Mouse (Mus musculus): Measurements from ENCODE around the gene Cdc14a. TPM values are rescaled to one million over a fixed set of nuclear protein-coding genes. Genes with fewer than 3 reads are reported as not detected.

The Cdc14a gene
- polyA plus RNA-seq, 1 experiment from 2014 or later = 16.0 TPM

GRCm38 (mm10) chr3:116327616-116328004 lies 96.2 kb downstream of the Cdc14a start:
- Histone ChIP-seq H3K36me3 (peaks cover 7% of the 10 kb centered on the region; the same call in 1 of the 2 replicates), H3K4me3 (replicated peaks) (no peak overlapping the region), H3K9me3 (no peaks in the 10 kb centered on the region), H3K4me2 (peak overlapping the region; percentile 55; the same call in 1 of the 2 replicates), H3K27ac (no peak overlapping the region), H3K27me3 (no peaks in the 10 kb centered on the region), H3K9ac (replicated peaks) (no peak overlapping the region), H3K4me1 (replicated peaks) (peaks cover 14% of the 10 kb centered on the region; the same call in 1 of the 2 replicates)
- no peak for ATAC-seq (ENCODE audit: insufficient number of reproducible peaks, insufficient read depth, low FRiP score, low TSS enrichment, low read depth)
- WGBS = 53% methylated on average over 10 of the region's 10 CpGs

- peaks cover 14% of the 10 kb centered on the region; the same call in 1 of the 2 replicates for H3K4me1 ChIP-seq (replicated peaks)
- 0 out of 2 replicates have a peak overlapping the region, but pooled peaks have one; percentile 31 for H3K9ac ChIP-seq (replicated peaks)
- H3K27ac ChIP-seq = no peak overlapping the region
- WGBS = 8% methylated on average over 23 of the region's 23 CpGs
- H3K36me3 ChIP-seq = peaks cover 10% of the 10 kb centered on the region; the same call in 1 of the 2 replicates
- no peaks in the 10 kb centered on the region for H3K9me3 ChIP-seq
- H3K4me3 ChIP-seq (replicated peaks) = peak overlapping the region; percentile 16; the same call in 1 of the 2 replicates
- no peaks in the 10 kb centered on the region for H3K27me3 ChIP-seq
- no peak for ATAC-seq (ENCODE audit: insufficient number of reproducible peaks, insufficient read depth, low FRiP score, low TSS enrichment, low read depth)
- peak overlapping the region; percentile 55 for H3K4me2 ChIP-seq
Observed at GRCm38 (mm10) chr3:116327001-116327615, 96.7 kb downstream of the Cdc14a start.

- H3K9ac ChIP-seq (replicated peaks) = no peak overlapping the region
- H3K4me3 ChIP-seq (replicated peaks) = no peak overlapping the region
- ATAC-seq (ENCODE audit: insufficient number of reproducible peaks, insufficient read depth, low FRiP score, low TSS enrichment, low read depth) = no peak
- no peaks in the 10 kb centered on the region for H3K27me3 ChIP-seq
- H3K36me3 ChIP-seq = peaks cover 13% of the 10 kb centered on the region; the same call in 1 of the 2 replicates
- H3K4me2 ChIP-seq = no peak overlapping the region
- H3K27ac ChIP-seq = no peak overlapping the region
- no peaks in the 10 kb centered on the region for H3K9me3 ChIP-seq
- 42% methylated on average over 2 of the region's 2 CpGs for WGBS
- H3K4me1 ChIP-seq (replicated peaks) = peaks cover 14% of the 10 kb centered on the region; the same call in 1 of the 2 replicates
Observed at GRCm38 (mm10) chr3:116325501-116325900, 98.3 kb downstream of the Cdc14a start.

- H3K4me3 ChIP-seq (replicated peaks) = no peak overlapping the region
- H3K9me3 ChIP-seq = no peaks in the 10 kb centered on the region
- no peak overlapping the region for H3K4me2 ChIP-seq
- 96% methylated on average over 5 of the region's 5 CpGs for WGBS
- no peak overlapping the region for H3K27ac ChIP-seq
- no peak for ATAC-seq (ENCODE audit: insufficient number of reproducible peaks, insufficient read depth, low FRiP score, low TSS enrichment, low read depth)
- no peaks in the 10 kb centered on the region for H3K27me3 ChIP-seq
- H3K4me1 ChIP-seq (replicated peaks) = peaks cover 7% of the 10 kb centered on the region; the same call in 1 of the 2 replicates
- H3K36me3 ChIP-seq = peaks cover 23% of the 10 kb centered on the region; the same call in 1 of the 2 replicates
- H3K9ac ChIP-seq (replicated peaks) = no peak overlapping the region
Observed at GRCm38 (mm10) chr3:116319696-116320095, 104.1 kb downstream of the Cdc14a start.

- no peaks in the 10 kb centered on the region for H3K27me3 ChIP-seq
- no peak overlapping the region for H3K4me3 ChIP-seq (replicated peaks)
- H3K36me3 ChIP-seq = peaks cover 34% of the 10 kb centered on the region; the same call in 1 of the 2 replicates
- no peaks in the 10 kb centered on the region for H3K9me3 ChIP-seq
- no peak overlapping the region for H3K27ac ChIP-seq
- H3K9ac ChIP-seq (replicated peaks) = no peak overlapping the region
- no peaks in the 10 kb centered on the region for H3K4me1 ChIP-seq (replicated peaks)
- no peak overlapping the region for H3K4me2 ChIP-seq
- 91% methylated on average over 4 of the region's 4 CpGs for WGBS
- ATAC-seq (ENCODE audit: insufficient number of reproducible peaks, insufficient read depth, low FRiP score, low TSS enrichment, low read depth) = no peak
Observed at GRCm38 (mm10) chr3:116311838-116312237, 112.0 kb downstream of the Cdc14a start.

GRCm38 (mm10) chr3:116311173-116311572 lies 112.7 kb downstream of the Cdc14a start:
- peaks cover 40% of the 10 kb centered on the region; the same call in 1 of the 2 replicates for H3K36me3 ChIP-seq

GRCm38 (mm10) chr3:116310672-116311071 lies 113.2 kb downstream of the Cdc14a start:
- Histone ChIP-seq H3K27ac (no peak overlapping the region), H3K36me3 (peaks cover 42% of the 10 kb centered on the region; the same call in 1 of the 2 replicates), H3K4me3 (replicated peaks) (no peak overlapping the region), H3K9me3 (no peaks in the 10 kb centered on the region), H3K27me3 (no peaks in the 10 kb centered on the region), H3K4me1 (replicated peaks) (no peaks in the 10 kb centered on the region), H3K4me2 (no peak overlapping the region), H3K9ac (replicated peaks) (no peak overlapping the region)
- 96% methylated on average over 4 of the region's 4 CpGs for WGBS
- ATAC-seq (ENCODE audit: insufficient number of reproducible peaks, insufficient read depth, low FRiP score, low TSS enrichment, low read depth) = no peak

More at GRCm38 (mm10) chr3:116311173-116311572, 112.7 kb downstream of the Cdc14a start:
- H3K9me3 ChIP-seq = no peaks in the 10 kb centered on the region
- no peak overlapping the region for H3K4me3 ChIP-seq (replicated peaks)
- H3K4me1 ChIP-seq (replicated peaks) = no peaks in the 10 kb centered on the region
- no peak overlapping the region for H3K27ac ChIP-seq
- 96% methylated on average over 2 of the region's 2 CpGs for whole genome bisulfite sequencing
- no peak overlapping the region for H3K4me2 ChIP-seq
- no peaks in the 10 kb centered on the region for H3K27me3 ChIP-seq
- no peak for ATAC-seq (ENCODE audit: insufficient number of reproducible peaks, insufficient read depth, low FRiP score, low TSS enrichment, low read depth)
- no peak overlapping the region for H3K9ac ChIP-seq (replicated peaks)

- 91% methylated on average over 10 of the region's 10 CpGs for WGBS
- H3K36me3 ChIP-seq = peaks cover 42% of the 10 kb centered on the region; the same call in 1 of the 2 replicates
- no peaks in the 10 kb centered on the region for H3K9me3 ChIP-seq
- H3K9ac ChIP-seq (replicated peaks) = no peak overlapping the region
- H3K27me3 ChIP-seq = no peaks in the 10 kb centered on the region
- H3K27ac ChIP-seq = no peak overlapping the region
- H3K4me3 ChIP-seq (replicated peaks) = no peak overlapping the region
- no peak for ATAC-seq (ENCODE audit: insufficient number of reproducible peaks, insufficient read depth, low FRiP score, low TSS enrichment, low read depth)
- no peaks in the 10 kb centered on the region for H3K4me1 ChIP-seq (replicated peaks)
- H3K4me2 ChIP-seq = no peak overlapping the region
Observed at GRCm38 (mm10) chr3:116310033-116310432, 113.8 kb downstream of the Cdc14a start.

GRCm38 (mm10) chr3:116304800-116305753 lies 118.8 kb downstream of the Cdc14a start:
- Histone ChIP-seq H3K9ac (replicated peaks) (no peak overlapping the region), H3K27ac (no peak overlapping the region), H3K4me1 (replicated peaks) (no peaks in the 10 kb centered on the region), H3K4me2 (no peak overlapping the region), H3K4me3 (replicated peaks) (no peak overlapping the region), H3K9me3 (no peaks in the 10 kb centered on the region), H3K27me3 (no peaks in the 10 kb centered on the region), H3K36me3 (peaks cover 40% of the 10 kb centered on the region; the same call in 1 of the 2 replicates)
- 82% methylated on average over 18 of the region's 18 CpGs for WGBS
- ATAC-seq (ENCODE audit: insufficient number of reproducible peaks, insufficient read depth, low FRiP score, low TSS enrichment, low read depth) = no peak

GRCm38 (mm10) chr3:116302581-116302980 lies 121.3 kb downstream of the Cdc14a start:
- no peaks in the 10 kb centered on the region for H3K27me3 ChIP-seq
- ATAC-seq (ENCODE audit: insufficient number of reproducible peaks, insufficient read depth, low FRiP score, low TSS enrichment, low read depth) = no peak
- H3K36me3 ChIP-seq = peaks cover 45% of the 10 kb centered on the region
- H3K4me1 ChIP-seq (replicated peaks) = no peaks in the 10 kb centered on the region
- H3K9me3 ChIP-seq = no peaks in the 10 kb centered on the region
- no peak overlapping the region for H3K4me3 ChIP-seq (replicated peaks)
- H3K9ac ChIP-seq (replicated peaks) = no peak overlapping the region
- H3K27ac ChIP-seq = no peak overlapping the region
- WGBS = 97% methylated on average over 7 of the region's 7 CpGs
- H3K4me2 ChIP-seq = no peak overlapping the region

GRCm38 (mm10) chr3:116301754-116302153 lies 122.1 kb downstream of the Cdc14a start:
- no peak overlapping the region for H3K9ac ChIP-seq (replicated peaks)
- ATAC-seq (ENCODE audit: insufficient number of reproducible peaks, insufficient read depth, low FRiP score, low TSS enrichment, low read depth) = no peak
- H3K9me3 ChIP-seq = no peaks in the 10 kb centered on the region
- no peak overlapping the region for H3K4me3 ChIP-seq (replicated peaks)
- H3K4me1 ChIP-seq (replicated peaks) = no peaks in the 10 kb centered on the region
- H3K4me2 ChIP-seq = no peak overlapping the region
- 65% methylated on average over 6 of the region's 6 CpGs for WGBS
- H3K27me3 ChIP-seq = no peaks in the 10 kb centered on the region
- no peak overlapping the region for H3K27ac ChIP-seq
- H3K36me3 ChIP-seq = peaks cover 45% of the 10 kb centered on the region

Data from limb, embryonic 12.5 days (tissue).